Mouse (Mus musculus): ENCODE results near the gene Defb28.

Defb28 gene

GRCm38 (mm10) chr2:152517981-152518380 is at the start of gene Defb28:
Defb28 (plus strand) TSS chr2:152518255.
- no peak for DNase-seq (ENCODE audit: low spot score)

GRCm38 (mm10) chr2:152470973-152471372 is 47.1 kb upstream of the Defb28 start:
- DNase-seq (ENCODE audit: low spot score) = no peak

GRCm38 (mm10) chr2:152472434-152472833 is 45.6 kb upstream of the Defb28 start:
- DNase-seq (ENCODE audit: low spot score) = no peak

- DNase-seq (ENCODE audit: low spot score) = no peak
These were observed 41.3 kb upstream of the Defb28 start, which contains the start of gene Defb20 for GRCm38 (mm10) chr2:152476763-152477162. Defb20 (plus strand) TSS chr2:152477063.

- no peak for DNase-seq (ENCODE audit: low spot score)
These were observed 37.2 kb upstream of the Defb28 start for GRCm38 (mm10) chr2:152480881-152481280.

- DNase-seq (ENCODE audit: low spot score) = no peak
These were observed 36.3 kb upstream of the Defb28 start for GRCm38 (mm10) chr2:152481726-152482125.

GRCm38 (mm10) chr2:152487024-152487423 is 31.0 kb upstream of the Defb28 start:
- DNase-seq (ENCODE audit: low spot score) = no peak

- no peak for DNase-seq (ENCODE audit: low spot score)
These were observed 28.0 kb upstream of the Defb28 start, which contains the start of gene Defb22 for GRCm38 (mm10) chr2:152490038-152490437. Defb22 (minus strand) TSS chr2:152490138.

GRCm38 (mm10) chr2:152493151-152493550 is 24.9 kb upstream of the Defb28 start:
- no peak for DNase-seq (ENCODE audit: low spot score)

GRCm38 (mm10) chr2:152498020-152498419 is 20.0 kb upstream of the Defb28 start:
- no peak for DNase-seq (ENCODE audit: low spot score)

- no peak for DNase-seq (ENCODE audit: low spot score)
These were observed 17.7 kb upstream of the Defb28 start for GRCm38 (mm10) chr2:152500204-152500862.

- DNase-seq (ENCODE audit: low spot score) = no peak
These were observed 17.2 kb upstream of the Defb28 start for GRCm38 (mm10) chr2:152500863-152501229.

GRCm38 (mm10) chr2:152503950-152504349 is 14.1 kb upstream of the Defb28 start:
- no peak for DNase-seq (ENCODE audit: low spot score)

- no peak for DNase-seq (ENCODE audit: low spot score)
These were observed 6.5 kb upstream of the Defb28 start, which contains the start of gene Defb26 for GRCm38 (mm10) chr2:152511592-152511991. Defb26 (minus strand) TSS chr2:152511692.

GRCm38 (mm10) chr2:152516084-152516483 is 2.0 kb upstream of the Defb28 start:
- no peak for DNase-seq (ENCODE audit: low spot score)

GRCm38 (mm10) chr2:152539944-152540710 is 22.1 kb downstream of the Defb28 start, which contains the start of gene Defb29:
Defb29 (minus strand) TSS chr2:152540098.
- DNase-seq (ENCODE audit: low spot score) = no peak

- no peak for DNase-seq (ENCODE audit: low spot score)
These were observed 23.9 kb downstream of the Defb28 start for GRCm38 (mm10) chr2:152541979-152542378.

GRCm38 (mm10) chr2:152542897-152543296 is 24.8 kb downstream of the Defb28 start:
- no peak for DNase-seq (ENCODE audit: low spot score)

- DNase-seq (ENCODE audit: low spot score) = no peak
These were observed 25.4 kb downstream of the Defb28 start for GRCm38 (mm10) chr2:152543478-152543877.

- DNase-seq (ENCODE audit: low spot score) = peak; percentile 51
These were observed 26.6 kb downstream of the Defb28 start for GRCm38 (mm10) chr2:152544691-152545090.

- no peak for DNase-seq (ENCODE audit: low spot score)
These were observed 30.1 kb downstream of the Defb28 start for GRCm38 (mm10) chr2:152548124-152548523.

GRCm38 (mm10) chr2:152553774-152554423 is 35.8 kb downstream of the Defb28 start:
- DNase-seq (ENCODE audit: low spot score) = peak; percentile 14

GRCm38 (mm10) chr2:152556655-152557054 is 38.6 kb downstream of the Defb28 start:
- no peak for DNase-seq (ENCODE audit: low spot score)

Data from ovary, adult 18-20 months (tissue).